Mouse (Mus musculus): Measurements from ENCODE around the gene B4galnt3.

The B4galnt3 gene

DNA sequence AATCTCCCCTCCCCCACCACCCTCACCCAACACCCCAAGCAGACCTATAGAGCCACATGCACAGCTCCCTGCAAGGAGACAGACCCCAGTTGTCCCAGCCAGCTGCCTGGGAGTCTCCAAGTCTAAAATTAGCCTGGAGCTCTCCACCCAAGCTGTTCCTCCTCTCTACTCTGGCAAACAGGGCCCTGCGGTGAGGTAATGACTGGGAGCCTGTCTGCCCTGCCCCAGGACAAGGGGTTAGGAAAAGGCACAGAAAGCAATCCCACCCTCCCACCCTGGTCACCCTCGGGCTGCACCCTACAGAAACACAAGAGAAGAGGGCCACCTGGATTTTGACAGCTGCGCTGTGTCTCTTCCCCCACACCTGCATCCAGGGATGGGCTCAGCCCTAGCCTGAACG, 19.5 kb downstream of the B4galnt3 start:
- DNase-seq (ENCODE audit: low read depth, low spot score), result peak; percentile 58

DNA sequence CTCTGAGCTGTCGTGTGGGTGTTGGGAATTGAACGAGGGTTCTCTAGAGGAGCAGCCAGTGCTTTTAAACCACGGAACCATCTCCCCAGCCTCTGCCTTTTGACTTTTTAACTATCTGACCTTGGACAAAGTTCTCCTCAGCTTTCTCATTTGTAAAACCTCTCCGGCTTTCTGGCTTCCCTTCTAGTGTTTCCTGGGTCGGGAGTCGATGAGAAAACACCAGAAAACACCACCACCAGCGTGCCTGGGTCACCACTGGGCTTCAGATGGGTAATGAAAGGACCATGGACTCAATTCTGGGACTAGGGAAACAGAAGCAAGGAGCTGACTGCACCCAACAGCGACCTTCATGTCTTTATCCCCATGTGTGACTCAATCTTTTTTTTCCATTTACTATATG, 20.2 kb downstream of the B4galnt3 start:
- DNase-seq (ENCODE audit: low read depth, low spot score), result no peak

- no peak for DNase-seq (ENCODE audit: low read depth, low spot score)
These were observed 30.2 kb downstream of the B4galnt3 start for GRCm38 (mm10) chr6:120264151-120264550.

GRCm38 (mm10) chr6:120263608-120264007, 30.8 kb downstream of the B4galnt3 start:
- no peak for DNase-seq (ENCODE audit: low read depth, low spot score)

DNA sequence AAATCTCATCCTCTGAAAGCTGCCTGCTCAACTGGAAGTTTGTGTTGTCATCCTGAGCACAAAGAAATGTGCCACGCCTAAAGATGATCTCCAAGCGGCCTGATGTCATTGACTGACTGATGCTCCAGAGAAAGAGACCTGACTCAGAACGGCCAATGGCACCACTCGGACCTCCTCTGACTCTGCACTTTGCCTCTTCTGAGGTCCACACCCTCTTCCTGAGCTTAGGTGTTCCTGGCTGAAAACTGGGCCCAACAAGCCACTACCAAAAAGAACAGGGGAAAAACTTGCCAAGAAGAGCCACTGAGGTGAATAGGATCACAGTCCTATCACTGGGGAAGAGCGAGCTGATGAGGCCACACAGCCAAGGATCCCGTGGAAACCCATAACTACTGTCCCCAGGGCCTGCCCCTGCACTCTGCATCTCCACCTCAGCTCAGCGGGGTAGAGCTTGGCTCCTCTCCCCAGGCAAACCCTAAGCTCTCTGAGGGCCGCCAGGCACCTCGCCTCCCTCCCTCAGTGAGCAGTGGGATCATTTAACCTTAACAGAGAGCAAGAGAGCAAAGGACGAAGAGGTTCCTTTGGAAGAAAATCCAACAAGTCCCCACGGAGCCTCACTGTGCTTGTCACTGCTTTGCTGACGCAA, 31.4 kb downstream of the B4galnt3 start:
- no peak for DNase-seq (ENCODE audit: low read depth, low spot score)

- no peak for DNase-seq (ENCODE audit: low read depth, low spot score)
These were observed 34.9 kb downstream of the B4galnt3 start for GRCm38 (mm10) chr6:120259481-120259880.

DNA sequence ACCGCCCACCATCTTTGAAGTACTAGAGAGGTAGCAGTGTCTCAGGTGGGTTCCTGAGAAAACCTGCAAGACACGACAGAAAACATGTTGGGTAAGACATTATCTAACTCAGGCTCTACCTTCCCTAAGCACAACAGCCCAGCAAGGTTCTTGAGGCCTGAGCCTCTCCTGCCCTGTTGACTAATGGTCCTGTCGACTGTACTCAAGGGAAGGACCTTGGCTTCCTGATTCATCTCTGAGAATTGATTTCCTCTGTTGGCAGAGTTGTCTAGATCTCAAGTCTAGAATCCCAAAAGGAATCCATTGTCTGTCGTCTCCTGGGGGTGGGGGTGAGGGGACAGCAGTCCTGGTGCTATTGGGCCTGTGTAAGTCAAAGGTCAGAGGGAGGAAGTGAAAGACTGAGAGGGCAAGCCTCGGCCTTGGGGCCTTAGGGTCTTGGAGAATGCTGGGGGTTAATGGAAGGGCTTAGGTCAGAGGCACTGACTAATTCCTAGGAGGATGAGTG, 37.9 kb downstream of the B4galnt3 start:
- DNase-seq (ENCODE audit: low read depth, low spot score), result no peak

GRCm38 (mm10) chr6:120255701-120256100, 38.7 kb downstream of the B4galnt3 start:
- DNase-seq (ENCODE audit: low read depth, low spot score), result no peak

GRCm38 (mm10) chr6:120255144-120255543, 39.2 kb downstream of the B4galnt3 start:
- no peak for DNase-seq (ENCODE audit: low read depth, low spot score)

DNA sequence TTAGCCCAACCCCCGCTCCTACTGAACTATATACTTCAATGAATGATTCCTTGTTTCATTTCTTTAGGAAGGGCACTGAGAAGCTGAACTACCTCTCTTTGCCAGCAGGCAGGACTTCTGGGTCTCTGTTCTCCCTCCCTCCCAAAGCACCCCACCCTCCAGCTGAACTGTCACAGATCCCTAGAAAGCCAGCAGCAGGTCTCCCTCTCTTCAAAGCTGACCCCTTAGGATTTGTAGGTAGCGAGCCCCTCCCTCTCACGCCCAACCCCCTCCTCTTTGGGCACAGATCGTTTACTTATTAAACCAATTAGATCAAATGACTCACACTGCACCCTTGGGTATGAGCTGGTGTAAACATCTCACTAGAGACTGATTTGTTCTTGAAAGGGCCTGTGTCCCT, 39.7 kb downstream of the B4galnt3 start:
- no peak for DNase-seq (ENCODE audit: low read depth, low spot score)

- no peak for DNase-seq (ENCODE audit: low read depth, low spot score)
These were observed 41.6 kb downstream of the B4galnt3 start for GRCm38 (mm10) chr6:120252741-120253140.

DNA sequence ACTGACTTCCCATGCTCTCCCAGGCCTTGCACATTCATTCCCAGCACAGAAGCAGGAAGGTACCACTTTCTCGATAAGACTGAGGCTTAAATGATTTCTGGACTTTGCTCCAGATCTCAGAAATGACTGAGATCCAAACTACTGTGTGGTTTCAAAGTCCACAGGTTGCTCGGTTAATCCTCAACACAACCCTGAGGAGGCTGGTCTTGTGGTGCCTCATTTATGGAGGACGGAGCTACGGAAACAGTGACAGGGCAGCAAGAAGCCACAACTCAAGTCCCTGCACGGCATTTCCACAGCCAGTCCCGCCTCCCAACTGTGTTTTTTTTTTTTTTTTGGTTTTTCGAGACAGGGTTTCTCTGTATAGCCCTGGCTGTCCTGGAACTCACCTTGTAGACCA, 43.3 kb downstream of the B4galnt3 start:
- DNase-seq (ENCODE audit: low read depth, low spot score), result no peak

DNA sequence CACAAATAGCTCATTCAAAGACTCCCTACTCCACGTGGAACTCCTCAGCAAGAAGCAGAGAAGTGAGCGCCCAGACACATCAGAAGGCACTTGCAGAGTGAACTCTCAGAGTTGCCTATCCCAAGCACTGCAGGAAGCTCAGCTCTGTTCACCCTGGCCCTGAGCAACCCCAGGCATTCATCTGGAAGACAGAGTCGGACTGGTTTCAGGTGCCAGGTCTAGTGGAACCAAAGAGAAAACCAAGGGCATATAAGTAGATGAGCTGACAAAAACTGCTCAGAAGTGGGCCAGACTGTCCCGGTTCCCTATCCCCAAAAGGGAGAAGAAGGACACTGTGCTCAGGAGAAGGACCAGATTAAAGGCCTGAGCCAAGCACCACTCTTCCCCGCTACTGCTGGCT, 44.5 kb downstream of the B4galnt3 start:
- no peak for DNase-seq (ENCODE audit: low read depth, low spot score)

DNA sequence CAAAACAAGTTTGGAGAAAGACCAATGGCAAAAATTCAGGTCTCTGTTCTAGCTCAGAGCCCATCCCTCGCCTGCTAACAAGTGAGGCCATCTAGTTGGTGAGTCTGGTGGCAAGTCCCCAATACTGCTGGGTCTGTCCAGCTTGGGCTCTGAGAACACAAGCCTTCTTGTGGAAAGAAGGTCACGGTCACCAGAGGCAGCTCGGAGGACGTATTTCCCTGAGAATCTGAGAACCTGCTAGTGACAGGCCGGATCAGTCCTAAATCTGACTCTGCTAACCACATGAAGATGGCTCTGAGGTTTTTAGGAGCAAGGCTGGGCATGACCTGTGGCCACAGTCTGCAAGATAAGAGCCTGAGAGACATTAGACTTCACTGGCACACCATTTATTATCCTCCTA, 47.7 kb downstream of the B4galnt3 start:
- no peak for DNase-seq (ENCODE audit: low read depth, low spot score)

- no peak for DNase-seq (ENCODE audit: low read depth, low spot score)
These were observed 51.1 kb downstream of the B4galnt3 start for GRCm38 (mm10) chr6:120243250-120243649.

DNA sequence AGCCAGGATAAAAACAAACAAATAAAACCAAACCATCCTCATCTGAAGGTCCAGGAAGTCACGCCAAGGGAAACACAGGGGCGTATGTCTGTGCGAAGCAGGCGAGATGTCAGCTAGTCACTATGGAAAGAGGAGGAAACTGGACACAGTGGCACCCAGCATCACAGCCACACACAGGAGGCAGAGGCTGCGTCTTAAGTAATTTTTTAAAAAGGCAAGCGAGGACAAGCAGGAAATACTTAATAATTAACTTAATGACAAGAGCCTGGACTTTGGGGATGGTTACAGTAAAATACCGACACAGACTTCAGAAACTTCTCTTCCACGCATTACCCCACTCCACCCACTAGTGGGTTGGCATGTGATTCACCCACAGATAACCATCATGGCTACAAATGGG, 51.8 kb downstream of the B4galnt3 start:
- DNase-seq (ENCODE audit: low read depth, low spot score), result no peak

- no peak for DNase-seq (ENCODE audit: low read depth, low spot score)
These were observed 52.9 kb downstream of the B4galnt3 start for GRCm38 (mm10) chr6:120241453-120241852.

DNA sequence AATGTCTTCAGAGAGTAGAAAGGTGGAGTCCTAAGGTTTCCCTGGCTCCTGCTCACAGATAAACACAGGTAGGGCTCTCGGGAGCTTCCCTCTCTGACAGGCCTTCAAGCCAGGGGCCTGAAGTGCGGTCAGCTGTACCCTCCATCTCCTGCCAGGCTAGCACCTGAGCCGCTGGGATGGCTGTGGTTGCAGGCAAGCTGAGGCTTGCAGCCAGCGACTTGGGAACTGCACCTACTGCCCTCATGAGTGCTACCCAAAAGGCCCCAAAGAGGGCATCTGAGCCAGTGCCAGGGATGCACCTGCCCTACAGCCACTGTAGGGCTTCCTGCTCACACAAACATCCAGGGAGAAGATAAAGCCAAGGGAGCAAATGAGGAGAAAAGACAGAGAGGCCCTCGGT, 53.9 kb downstream of the B4galnt3 start:
- DNase-seq (ENCODE audit: low read depth, low spot score), result no peak

DNA sequence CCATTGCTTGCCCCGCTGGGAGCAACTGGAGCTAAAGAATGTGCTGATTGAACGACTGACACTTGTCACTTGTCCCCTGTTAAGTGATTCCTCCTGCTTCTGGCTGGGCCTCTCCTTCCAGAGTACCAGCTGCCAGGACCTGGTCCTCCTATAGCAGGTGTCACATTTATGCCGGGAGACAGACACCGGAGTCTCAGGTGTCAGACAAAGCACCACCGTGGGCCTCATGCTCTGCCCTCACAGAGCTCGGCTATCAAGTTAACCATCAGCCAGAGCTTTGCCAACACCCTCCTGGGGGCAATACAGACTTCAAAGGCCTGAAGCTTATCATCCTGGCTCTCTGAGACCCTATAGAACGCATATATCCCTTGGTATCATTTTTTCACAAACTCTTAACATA, 58.5 kb downstream of the B4galnt3 start:
- DNase-seq (ENCODE audit: low read depth, low spot score), result no peak

DNA sequence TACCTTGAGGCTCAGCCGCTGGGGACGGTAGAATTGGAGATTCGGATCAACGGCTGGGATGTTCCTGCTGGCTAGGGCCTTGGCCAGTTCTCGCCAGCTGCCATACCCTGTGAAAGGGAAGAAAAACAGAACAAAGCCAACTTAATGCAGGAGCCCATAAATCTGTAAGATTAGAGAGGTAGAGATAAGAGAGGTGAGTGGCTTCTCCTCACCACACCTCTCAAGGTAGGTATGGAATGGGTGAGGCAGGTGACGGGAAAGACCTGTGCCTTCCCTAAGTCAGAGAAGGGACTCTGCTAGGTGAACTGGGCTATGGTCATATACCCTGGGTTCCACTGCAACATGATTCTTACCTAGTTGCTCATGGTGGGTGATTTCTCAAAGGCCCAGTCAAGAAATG, 61.5 kb downstream of the B4galnt3 start:
- no peak for DNase-seq (ENCODE audit: low read depth, low spot score)

- DNase-seq (ENCODE audit: low read depth, low spot score), result no peak
These were observed 63.9 kb downstream of the B4galnt3 start for GRCm38 (mm10) chr6:120230441-120230840.

DNA sequence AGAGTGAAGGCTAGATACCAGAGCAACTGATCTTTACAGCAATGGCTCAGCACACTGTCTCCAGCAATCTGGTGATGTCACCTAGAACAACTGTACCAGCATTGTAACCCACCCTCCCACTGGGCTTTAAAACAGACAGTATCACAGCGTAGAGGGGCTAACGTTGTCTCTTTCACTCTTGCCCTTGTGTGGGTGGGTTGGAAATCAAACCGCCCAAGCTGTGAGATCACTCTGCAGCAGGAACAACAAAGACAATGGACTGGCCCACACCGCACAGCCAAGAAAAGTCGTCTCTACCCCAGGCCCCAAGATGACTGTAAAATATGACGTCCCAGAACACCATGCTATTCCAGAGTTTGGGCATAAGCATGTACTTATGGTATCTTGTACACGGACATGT, 64.6 kb downstream of the B4galnt3 start:
- DNase-seq (ENCODE audit: low read depth, low spot score), result no peak

DNA sequence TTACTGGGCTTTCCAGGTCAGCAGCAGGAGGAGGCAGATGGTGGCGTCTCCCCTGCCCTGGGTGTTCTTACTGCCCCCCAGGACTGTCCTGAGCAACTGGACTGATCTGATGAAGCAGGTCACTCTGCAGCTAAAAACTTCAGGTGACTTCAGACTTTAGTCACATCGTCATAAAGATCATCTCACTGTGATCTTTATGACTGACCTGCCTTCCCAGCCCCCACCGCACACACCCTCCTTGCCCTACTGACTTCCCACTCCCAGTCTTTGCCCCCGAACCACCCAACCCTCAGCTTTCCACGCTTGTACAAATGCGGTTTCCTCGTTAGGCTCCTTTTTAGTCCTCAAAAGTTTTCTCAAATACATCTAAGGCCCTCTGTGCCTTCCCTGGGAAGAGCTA, 67.3 kb downstream of the B4galnt3 start:
- DNase-seq (ENCODE audit: low read depth, low spot score), result no peak

- no peak for DNase-seq (ENCODE audit: low read depth, low spot score)
These were observed 69.0 kb downstream of the B4galnt3 start for GRCm38 (mm10) chr6:120225355-120225754.
